ENCODE assay signal across 34 mouse cellular contexts in the genomic region with DNA sequence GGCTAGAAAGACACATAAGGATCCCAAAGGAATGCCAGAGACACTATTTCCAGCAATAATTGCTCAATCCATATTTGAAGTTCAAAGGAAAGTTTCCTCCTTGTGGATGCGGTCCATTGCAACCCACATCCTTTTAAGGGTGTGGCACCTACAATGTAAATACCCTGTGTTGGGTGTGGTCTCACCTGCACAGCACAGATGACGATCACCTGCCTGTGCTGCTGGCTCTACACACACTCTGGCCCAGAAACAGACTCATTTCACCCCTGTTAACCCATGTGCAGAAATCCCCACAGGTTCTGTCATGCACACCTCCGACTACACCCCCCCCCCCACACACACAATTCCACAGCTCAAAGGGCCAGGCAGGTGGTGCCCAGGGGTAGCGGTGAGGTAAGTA. TPM values are rescaled to one million over a fixed set of nuclear protein-coding genes. Genes with fewer than 3 reads are reported as not detected.
"Had no signal": no experiment of that assay in that cellular context is flagged by ENCODE, and none has a peak within 500 bp of the region (broad histone marks: within the 10 kb centered on the region; RNA-seq: fewer than 3 reads in every experiment).

No protein-coding gene starts in this region.

- H3K9ac ChIP-seq: heart, embryonic 13.5 days; heart, embryonic 15.5 days; hindbrain, embryonic 12.5 days; hindbrain, embryonic 14.5 days; kidney, embryonic 15.5 days; limb, embryonic 12.5 days; liver, embryonic 13.5 days; liver, embryonic 15.5 days had no signal

- H3K27me3 ChIP-seq: heart, embryonic 13.5 days; heart, embryonic 15.5 days; hindbrain, embryonic 12.5 days; kidney, embryonic 15.5 days; limb, embryonic 12.5 days; liver, embryonic 13.5 days; liver, embryonic 15.5 days had no signal

- DNase-seq: gastrocnemius, adult 2 months; gastrocnemius, postnatal 10 days; gastrocnemius, postnatal 25 days; heart, adult 18-20 months; heart, postnatal 10 days; heart, postnatal 4 days; kidney, adult 11 months; kidney, adult 2 months; kidney, adult 9 months; kidney, postnatal 14 days; kidney, postnatal 36 days; layer of hippocampus, adult 9-11 months; liver; liver, embryonic 13.5 days had no signal

- H3K4me2 ChIP-seq: heart, embryonic 13.5 days; heart, embryonic 15.5 days; hindbrain, embryonic 12.5 days; hindbrain, embryonic 14.5 days; kidney, embryonic 15.5 days; limb, embryonic 12.5 days; liver, embryonic 11.5 days; liver, embryonic 13.5 days; liver, embryonic 15.5 days had no signal

- H3K4me1 ChIP-seq: heart, embryonic 10.5 days; heart, embryonic 13.5 days; heart, embryonic 15.5 days; hindbrain, embryonic 12.5 days; kidney, embryonic 15.5 days; liver, embryonic 13.5 days; liver, embryonic 15.5 days had no signal

- H3K9me3 ChIP-seq: heart, embryonic 10.5 days; heart, embryonic 13.5 days; heart, embryonic 15.5 days; hindbrain, embryonic 10.5 days; hindbrain, embryonic 12.5 days; kidney, embryonic 15.5 days; limb, embryonic 10.5 days; limb, embryonic 12.5 days; liver, embryonic 13.5 days; liver, embryonic 15.5 days had no signal

- H3K27ac ChIP-seq: gastrocnemius, adult 2 months; heart, embryonic 10.5 days; heart, embryonic 13.5 days; heart, embryonic 15.5 days; hindbrain, embryonic 10.5 days; hindbrain, embryonic 12.5 days; hindbrain, embryonic 14.5 days; kidney, embryonic 15.5 days; kidney, postnatal 0 days; left cerebral cortex, adult 2 months; limb, embryonic 10.5 days; limb, embryonic 12.5 days; liver, embryonic 13.5 days; liver, embryonic 15.5 days had no signal

- H3K36me3 ChIP-seq: heart, embryonic 10.5 days; heart, embryonic 13.5 days; heart, embryonic 15.5 days; hindbrain, embryonic 10.5 days; hindbrain, embryonic 12.5 days; kidney, embryonic 15.5 days; limb, embryonic 10.5 days; limb, embryonic 12.5 days; liver, embryonic 13.5 days; liver, embryonic 15.5 days had no signal

- H3K4me3 ChIP-seq: gastrocnemius, adult 2 months; heart, embryonic 10.5 days; heart, embryonic 13.5 days; heart, embryonic 15.5 days; hindbrain, embryonic 10.5 days; hindbrain, embryonic 12.5 days; kidney, embryonic 15.5 days; left cerebral cortex, adult 2 months; limb, embryonic 10.5 days; limb, embryonic 12.5 days; liver, embryonic 13.5 days; liver, embryonic 15.5 days had no signal

- ATAC-seq: hindbrain, embryonic 16.5 days; intestine, embryonic 16.5 days had no signal

RNA-seq across cellular contexts. Expression of a gene that starts 59.2 kb away (rescaled TPM):
- total RNA-seq: granulocyte monocyte progenitor cell, adult 5-6 weeks; heart, postnatal 25 days; heart, postnatal 4 days; layer of hippocampus, adult 18-20 months had no signal
- polyA plus RNA-seq: intestine, embryonic 14.5 days; intestine, embryonic 16.5 days; kidney, embryonic 15.5 days; large intestine, adult 2 months; liver, embryonic 13.5 days; liver, embryonic 15.5 days had no signal
